Comparison of ENCODE assay signal across 15 mouse cellular contexts in genomic region chr2:70897373-70897772, GRCm38 (mm10).
"Had no signal": no experiment of that assay in that cellular context is flagged by ENCODE, and none has a peak within 500 bp of the region (broad histone marks: within the 10 kb centered on the region; RNA-seq: fewer than 3 reads in every experiment).

No protein-coding gene starts in this region.

- ATAC-seq: intestine, embryonic 15.5 days; liver, postnatal 0 days had no signal

- H3K4me1 ChIP-seq: intestine, embryonic 15.5 days; liver, embryonic 13.5 days; lung, embryonic 15.5 days; midbrain, embryonic 12.5 days; stomach, embryonic 15.5 days had no signal

- DNase-seq: kidney, adult 18-20 months; kidney, postnatal 10 days; kidney, postnatal 4 days; liver; liver, embryonic 13.5 days; liver, postnatal 0 days; lung, postnatal 14 days; thymus, postnatal 4 days had no signal

- H3K27me3 ChIP-seq: intestine, embryonic 15.5 days; limb, embryonic 12.5 days; lung, embryonic 15.5 days; midbrain, embryonic 12.5 days; stomach, embryonic 15.5 days had no signal

- H3K36me3 ChIP-seq: intestine, embryonic 15.5 days; limb, embryonic 12.5 days; liver, embryonic 13.5 days; lung, embryonic 15.5 days; midbrain, embryonic 12.5 days; stomach, embryonic 15.5 days had no signal

- H3K9me3 ChIP-seq: intestine, embryonic 15.5 days; limb, embryonic 12.5 days; liver, embryonic 13.5 days; lung, embryonic 15.5 days; midbrain, embryonic 12.5 days; stomach, embryonic 15.5 days had no signal

- H3K27ac ChIP-seq: intestine, embryonic 15.5 days; limb, embryonic 12.5 days; liver, embryonic 13.5 days; lung, embryonic 15.5 days; macrophage; midbrain, embryonic 12.5 days; stomach, embryonic 15.5 days had no signal

- H3K4me3 ChIP-seq: intestine, embryonic 15.5 days; limb, embryonic 12.5 days; liver, embryonic 13.5 days; lung, embryonic 15.5 days; megakaryocyte, embryonic 14.5 days; midbrain, embryonic 12.5 days; stomach, embryonic 15.5 days had no signal

- H3K9ac ChIP-seq: intestine, embryonic 15.5 days; limb, embryonic 12.5 days; liver, embryonic 13.5 days; liver, postnatal 0 days; lung, embryonic 15.5 days; midbrain, embryonic 12.5 days; stomach, embryonic 15.5 days had no signal

- H3K4me2 ChIP-seq: intestine, embryonic 15.5 days; limb, embryonic 12.5 days; liver, embryonic 13.5 days; lung, embryonic 15.5 days; midbrain, embryonic 12.5 days; stomach, embryonic 15.5 days had no signal
